8 mouse cellular contexts compared by ENCODE assay signal in the genomic region with DNA sequence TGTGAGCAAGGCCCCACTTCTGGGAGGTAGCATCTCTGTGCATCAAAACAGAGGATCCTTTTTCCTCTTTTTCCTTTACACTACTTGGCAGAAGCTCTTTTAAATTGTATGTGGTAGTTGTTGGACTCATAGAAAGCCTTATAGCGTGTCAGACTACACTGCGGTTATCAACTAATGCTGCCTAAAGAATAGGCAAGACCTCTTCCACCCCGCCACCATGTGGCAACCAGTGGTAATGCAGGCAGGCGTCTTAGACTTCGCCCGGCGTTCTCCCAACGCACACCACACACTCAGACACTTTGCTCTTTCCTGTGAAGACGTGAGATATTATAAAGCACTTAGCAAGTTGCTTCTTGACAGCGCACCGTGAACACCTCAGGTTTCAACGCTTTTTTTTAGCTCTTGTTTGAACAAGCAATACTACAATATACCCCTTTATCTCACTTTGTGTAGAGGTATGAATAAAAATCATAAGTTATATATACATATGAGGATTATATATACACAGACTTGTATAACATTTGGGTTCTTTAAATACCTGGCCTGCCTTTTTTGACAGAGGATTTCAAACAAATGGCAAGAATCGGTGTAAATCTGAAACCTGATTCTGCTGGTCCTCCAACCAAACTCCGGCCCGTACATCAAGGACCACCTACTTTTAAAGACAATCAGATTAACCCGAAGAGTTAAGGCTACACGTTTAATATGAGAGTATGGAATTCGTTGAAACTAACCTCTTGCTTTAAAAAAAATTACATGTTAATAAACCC. TPM values are rescaled to one million over a fixed set of nuclear protein-coding genes. Genes with fewer than 3 reads are reported as not detected.
DNase-seq lines count a peak whose midpoint lies in the region; ATAC-seq and TF ChIP-seq lines count a peak whose summit lies in the region.

No protein-coding gene starts in this region.

- no peaks in the 10 kb centered on the region for H3K9me3 ChIP-seq in heart, postnatal 0 days (replicated peaks; ENCODE audit: control insufficient read depth, low read length)

- no peak overlapping the region for H3K4me3 ChIP-seq in heart, postnatal 0 days (ENCODE audit: low read depth, low read length)
- no peak overlapping the region for H3K4me3 ChIP-seq in lung, adult 2 months (replicated peaks; ENCODE audit: extremely low read depth, low read depth, low read length)

- no peak for TF ChIP-seq EP300 in heart, postnatal 0 days (IDR thresholded peaks at IDR 0.05; ENCODE audit: low read depth)

- peak; percentile 80 for ATAC-seq in CD4-positive, CD25-positive, alpha-beta regulatory T cell, adult 4 months
- peak; percentile 49; the same call in 1 of the 2 replicates for ATAC-seq in heart, postnatal 0 days (ENCODE audit: insufficient read depth, low read depth)
- peak; percentile 73 for ATAC-seq in neutrophil, adult 5-6 weeks (ENCODE audit: extremely low read depth, insufficient number of reproducible peaks, low FRiP score, poor library complexity, severe bottlenecking)

- H3K27ac ChIP-seq in heart, postnatal 0 days (ENCODE audit: low read depth), result no peak overlapping the region

- WGBS in heart, postnatal 0 days, result 13% methylated on average over 18 of the region's 18 CpGs
- WGBS in lung, adult 2 months, result 9% methylated on average over 18 of the region's 18 CpGs

- peak overlapping the region; percentile 16; the same call in 1 of the 2 replicates for H3K4me2 ChIP-seq in heart, postnatal 0 days (ENCODE audit: low read depth, low read length)

- H3K27me3 ChIP-seq in heart, postnatal 0 days (ENCODE audit: control insufficient read depth, insufficient read depth, low read length), result peaks cover 14% of the 10 kb centered on the region

- H3K9ac ChIP-seq in heart, postnatal 0 days (replicated peaks; ENCODE audit: low read depth, low read length), result no peak overlapping the region

- peak; percentile 92 for DNase-seq in brain, embryonic 14.5 days (ENCODE audit: low read depth)
- DNase-seq in fibroblast of lung, adult 2 months (ENCODE audit: low read depth), result peak; percentile 22
- DNase-seq in heart, postnatal 0 days (ENCODE audit: low spot score), result peak; percentile 79
- DNase-seq in layer of hippocampus, adult 11-12 months (ENCODE audit: low spot score), result peak; percentile 90
- peak; percentile 83 for DNase-seq in lung, adult 2 months
- peak; percentile 76 for DNase-seq in testis, postnatal 14 days (ENCODE audit: low spot score)

- H3K4me1 ChIP-seq in heart, postnatal 0 days (ENCODE audit: control insufficient read depth, insufficient read depth), result no peaks in the 10 kb centered on the region
- H3K4me1 ChIP-seq in lung, adult 2 months (ENCODE audit: control insufficient read depth, insufficient read depth, low read length), result no peaks in the 10 kb centered on the region

- no peak for TF ChIP-seq POLR2A in brain, embryonic 14.5 days (IDR thresholded peaks at IDR 0.05; ENCODE audit: borderline replicate concordance, extremely low read depth, insufficient read depth, insufficient read length, poor library complexity, severe bottlenecking)
- TF ChIP-seq POLR2A in lung, adult 2 months (IDR thresholded peaks at IDR 0.05; ENCODE audit: borderline replicate concordance, extremely low read depth, low read depth, low read length), result no peak

- peak; percentile 95 for TF ChIP-seq CTCF in brain, embryonic 14.5 days (IDR thresholded peaks at IDR 0.05; ENCODE audit: borderline replicate concordance, extremely low read depth, insufficient read depth, insufficient read length)
- TF ChIP-seq CTCF in heart, postnatal 0 days (IDR thresholded peaks at IDR 0.05; ENCODE audit: low read depth), result peak; percentile 98
- TF ChIP-seq CTCF in lung, adult 2 months (IDR thresholded peaks at IDR 0.05; ENCODE audit: insufficient read depth, low read length), result peak; percentile 98

- H3K36me3 ChIP-seq in heart, postnatal 0 days (replicated peaks; ENCODE audit: control insufficient read depth, insufficient read depth, low read length), result no peaks in the 10 kb centered on the region

RNA-seq across cellular contexts. Expression of a gene that starts 23.5 kb away (rescaled TPM):
- not detected for polyA plus RNA-seq in CD4-positive, CD25-positive, alpha-beta regulatory T cell, adult 4 months (2017; shearing (Covaris generic))
- 0.09 and 0.14 TPM in 2 replicates for polyA plus RNA-seq in brain, embryonic 14.5 days (2012; rRNA removed)
- 0.65 TPM in 1 of 2 replicates, not detected in the other for total RNA-seq in heart, postnatal 0 days (2014; rRNA removed; ENCODE audit: low replicate concordance)
- polyA plus RNA-seq in heart, postnatal 0 days (2015; fragmentation: Nextera tagmentation; extraction: Ambion mirVana), result 0.07 TPM in 1 of 2 replicates, not detected in the other
- polyA plus RNA-seq in lung, adult 2 months (2012; rRNA removed), result 0.04 and 2.6 TPM in 2 replicates
- total RNA-seq in neutrophil, adult 5-6 weeks (2017), result not detected in 2 replicates

RNA-seq across cellular contexts. Expression of a gene that starts 25.8 kb away (rescaled TPM):
- not detected for polyA plus RNA-seq in CD4-positive, CD25-positive, alpha-beta regulatory T cell, adult 4 months (2017; shearing (Covaris generic))
- 0.29 and 0.75 TPM in 2 replicates for polyA plus RNA-seq in brain, embryonic 14.5 days (2012; rRNA removed)
- 33.2 and 40.1 TPM in 2 replicates for total RNA-seq in heart, postnatal 0 days (2014; rRNA removed; ENCODE audit: low replicate concordance)
- polyA plus RNA-seq in heart, postnatal 0 days (2015; fragmentation: Nextera tagmentation; extraction: Ambion mirVana), result 34.6 and 39.9 TPM in 2 replicates
- polyA plus RNA-seq in lung, adult 2 months (2012; rRNA removed), result 0.19 and 0.69 TPM in 2 replicates
- not detected in 2 replicates for total RNA-seq in neutrophil, adult 5-6 weeks (2017)

Comparison
In these comparisons a context has a peak if more than half of its experiments do, and no peak if none do; other contexts are left out.
1. DNase-seq: peak in every context shown above with its lines; median percentile 92 in brain, embryonic 14.5 days; 90 in layer of hippocampus, adult 11-12 months; 83 in lung, adult 2 months; 79 in heart, postnatal 0 days; 76 in testis, postnatal 14 days; 22 in fibroblast of lung, adult 2 months.
2. RNA of a gene that starts 25.8 kb away (polyA plus RNA-seq): 34.6 to 39.9 TPM in heart, postnatal 0 days; 0.29 to 0.75 TPM in brain, embryonic 14.5 days, 0.19 to 0.69 TPM in lung, adult 2 months and not detected in CD4-positive, CD25-positive, alpha-beta regulatory T cell, adult 4 months; every median in the first group is over 10 times any median in the second.
3. Peak in every context shown above with its lines, with median percentiles within 50 percentile points of each other: ATAC-seq and CTCF ChIP-seq.